Comparison of ENCODE assay signal across 12 mouse cellular contexts in the genomic region with DNA sequence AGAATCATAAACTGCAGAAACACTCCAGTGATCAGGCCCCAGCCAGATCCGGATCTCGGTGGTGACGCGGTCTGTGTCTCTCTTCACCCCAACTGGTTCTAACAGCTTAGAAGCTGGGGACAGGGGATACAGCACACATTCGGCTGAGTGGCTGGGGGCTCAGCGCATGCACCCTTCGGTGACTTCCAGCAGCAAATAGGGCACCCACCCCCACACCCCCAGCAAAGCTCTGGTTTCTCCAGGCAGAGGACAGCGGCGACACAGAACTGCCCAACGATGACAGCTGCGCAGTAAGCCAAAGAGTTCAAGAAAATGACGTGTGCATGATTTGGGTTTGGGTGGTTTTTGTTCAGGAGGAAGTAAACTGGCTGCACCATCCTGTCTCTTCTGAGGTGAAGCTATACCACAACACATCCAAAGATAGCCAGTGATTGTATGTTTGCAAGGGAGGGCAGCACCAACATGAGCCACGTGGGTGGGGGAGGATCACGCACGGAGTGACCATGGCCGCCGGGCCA.
DNase-seq lines count a peak whose midpoint lies in the region; ATAC-seq and TF ChIP-seq lines count a peak whose summit lies in the region.
"Had no signal": no experiment of that assay in that cellular context is flagged by ENCODE, and none has a peak within 500 bp of the region (broad histone marks: within the 10 kb centered on the region; RNA-seq: fewer than 3 reads in every experiment).

No protein-coding gene starts in this region.

- 94% methylated on average over 17 of the region's 17 CpGs for WGBS in hindbrain, postnatal 0 days
- 94% methylated on average over 17 of the region's 17 CpGs for WGBS in hindbrain, embryonic 12.5 days
- WGBS in forebrain, embryonic 10.5 days: 92% methylated on average over 17 of the region's 17 CpGs

- H3K4me1 ChIP-seq in hindbrain, postnatal 0 days (ENCODE audit: insufficient read depth, low read length): peaks cover 10% of the 10 kb centered on the region
- H3K4me1 ChIP-seq in hindbrain, embryonic 12.5 days: peaks cover 40% of the 10 kb centered on the region
- H3K4me1 ChIP-seq in forebrain, embryonic 10.5 days: peaks cover 45% of the 10 kb centered on the region

- no peak for DNase-seq in hindbrain, postnatal 0 days (ENCODE audit: low spot score)
- DNase-seq in spleen, postnatal 36 days (ENCODE audit: low spot score in 2 of 2): peak; percentile 53 to 58
- no peak for DNase-seq in spleen, postnatal 14 days (ENCODE audit: low spot score in 2 of 2)
- peak; percentile 85 for DNase-seq in splenic B cell, adult 2 months (ENCODE audit: low read depth, low spot score)
- no peak for DNase-seq in forebrain, embryonic 10.5 days (ENCODE audit: extremely low spot score, low spot score)
- DNase-seq: cerebellum, postnatal 36 days; liver; lung, postnatal 4 days had no signal

- no peak for TF ChIP-seq CTCF in hindbrain, postnatal 0 days (IDR thresholded peaks at IDR 0.05; ENCODE audit: low read depth)

- no peaks in the 10 kb centered on the region for H3K27me3 ChIP-seq in hindbrain, postnatal 0 days (ENCODE audit: insufficient read depth, low read length)
- H3K27me3 ChIP-seq in hindbrain, embryonic 12.5 days: no peaks in the 10 kb centered on the region
- no peaks in the 10 kb centered on the region for H3K27me3 ChIP-seq in splenic B cell, adult 2 months (ENCODE audit: control insufficient read depth, insufficient read depth, low read length, poor library complexity, severe bottlenecking)
- H3K27me3 ChIP-seq in forebrain, embryonic 10.5 days (ENCODE audit: poor library complexity, severe bottlenecking): no peaks in the 10 kb centered on the region
- H3K27me3 ChIP-seq: neural tube, embryonic 12.5 days had no signal

- H3K27ac ChIP-seq in hindbrain, postnatal 0 days: peak overlapping the region; percentile 89; the same call in 1 of the 2 replicates
- no peak overlapping the region for H3K27ac ChIP-seq in hindbrain, embryonic 12.5 days
- no peak overlapping the region for H3K27ac ChIP-seq in forebrain, embryonic 10.5 days
- H3K27ac ChIP-seq: neural tube, embryonic 12.5 days had no signal

- H3K36me3 ChIP-seq in hindbrain, postnatal 0 days (ENCODE audit: insufficient read depth, low read length): no peaks in the 10 kb centered on the region
- no peaks in the 10 kb centered on the region for H3K36me3 ChIP-seq in hindbrain, embryonic 12.5 days
- H3K36me3 ChIP-seq in splenic B cell, adult 2 months (ENCODE audit: control insufficient read depth, insufficient read depth, low read length, poor library complexity, severe bottlenecking): no peaks in the 10 kb centered on the region
- H3K36me3 ChIP-seq in forebrain, embryonic 10.5 days (replicated peaks): no peaks in the 10 kb centered on the region
- H3K36me3 ChIP-seq: neural tube, embryonic 12.5 days had no signal

- no peaks in the 10 kb centered on the region for H3K9me3 ChIP-seq in hindbrain, postnatal 0 days (ENCODE audit: low read length)
- no peaks in the 10 kb centered on the region for H3K9me3 ChIP-seq in hindbrain, embryonic 12.5 days (replicated peaks)
- no peaks in the 10 kb centered on the region for H3K9me3 ChIP-seq in forebrain, embryonic 10.5 days
- H3K9me3 ChIP-seq: neural tube, embryonic 12.5 days had no signal

- no peak overlapping the region for H3K9ac ChIP-seq in hindbrain, postnatal 0 days (replicated peaks; ENCODE audit: low read length)
- H3K9ac ChIP-seq in hindbrain, embryonic 12.5 days: no peak overlapping the region
- H3K9ac ChIP-seq: neural tube, embryonic 12.5 days had no signal

- H3K4me3 ChIP-seq in hindbrain, postnatal 0 days (ENCODE audit: low read length): no peak overlapping the region
- no peak overlapping the region for H3K4me3 ChIP-seq in hindbrain, embryonic 12.5 days
- H3K4me3 ChIP-seq in forebrain, embryonic 10.5 days: no peak overlapping the region
- H3K4me3 ChIP-seq: neural tube, embryonic 12.5 days had no signal

- no peak for ATAC-seq in hindbrain, postnatal 0 days
- ATAC-seq in hindbrain, embryonic 12.5 days (ENCODE audit: low FRiP score): no peak
- ATAC-seq in hematopoietic stem cell, adult 5-6 weeks (replicated peaks in 1 of 2; ENCODE audit: insufficient read depth in 1 of 2, low FRiP score in 2 of 2, low TSS enrichment in 1 of 2, low read depth in 1 of 2, poor library complexity in 2 of 2, severe bottlenecking in 2 of 2): peak; percentile 76 to 78

- no peak overlapping the region for H3K4me2 ChIP-seq in hindbrain, postnatal 0 days (ENCODE audit: low read depth, low read length)
- no peak overlapping the region for H3K4me2 ChIP-seq in hindbrain, embryonic 12.5 days (replicated peaks)
- H3K4me2 ChIP-seq: heart, embryonic 11.5 days; neural tube, embryonic 12.5 days had no signal

Comparison
In these comparisons a context has a peak if more than half of its experiments do, and no peak if none do; other contexts are left out.
1. DNase-seq: peak in spleen, postnatal 36 days (2 of 2) and splenic B cell, adult 2 months (single experiment); none in hindbrain, postnatal 0 days (single experiment), spleen, postnatal 14 days (0 of 2) and forebrain, embryonic 10.5 days (single experiment).
2. ATAC-seq: peak in hematopoietic stem cell, adult 5-6 weeks (2 of 2); none in hindbrain, postnatal 0 days (single experiment) and hindbrain, embryonic 12.5 days (single experiment).